Mouse (Mus musculus) thymus, adult 2 months (tissue): Measurements from ENCODE around the gene Pik3r5. TPM values are rescaled to one million over a fixed set of nuclear protein-coding genes. Genes with fewer than 3 reads are reported as not detected.

ENCODE experiments used
- DNase-seq: peaks from one replicate; pipeline ENCODE4 v3.0.0; 2021
- H3K27ac ChIP-seq: fragments of 200-500 bp; 2 replicates; pipeline ENCODE4 v1.5.1; 2012; ENCODE audit warnings: low read length, control low read depth; ENCODE audit not compliant: control insufficient read depth, insufficient read depth
- H3K27me3 ChIP-seq: fragments of 200-500 bp; 2 replicates; pipeline ENCODE4 v1.6.1; 2012; ENCODE audit warnings: mild to moderate bottlenecking, low read length, moderate library complexity, mixed read lengths; ENCODE audit not compliant: control insufficient read depth, insufficient read depth
- H3K36me3 ChIP-seq: fragments of 200-500 bp; 2 replicates; pipeline ENCODE4 v1.6.1; 2012; ENCODE audit warnings: mild to moderate bottlenecking, low read length, moderate library complexity; ENCODE audit not compliant: control insufficient read depth, insufficient read depth
- H3K4me1 ChIP-seq: fragments of 200-500 bp; replicated peaks from 2 replicates; pipeline ENCODE4 v1.6.1; 2012; ENCODE audit warnings: low read length; ENCODE audit not compliant: control insufficient read depth, insufficient read depth
- H3K4me3 ChIP-seq: fragments of 200-500 bp; 2 replicates; pipeline ENCODE4 v1.5.1; 2012; ENCODE audit warnings: mild to moderate bottlenecking, low read length, control low read depth, moderate library complexity; ENCODE audit not compliant: control insufficient read depth, insufficient read depth
- CTCF ChIP-seq: fragments of 200-500 bp; IDR thresholded peaks from 2 replicates; pipeline ENCODE4 v1.5.1; 2012; ENCODE audit warnings: mild to moderate bottlenecking, control low read depth, low read length, moderate library complexity, borderline replicate concordance; ENCODE audit not compliant: control insufficient read depth, poor library complexity, insufficient read depth; ENCODE audit errors: extremely low read depth
- POLR2A ChIP-seq: fragments of 200-500 bp; IDR thresholded peaks from 2 replicates; pipeline ENCODE4 v1.6.1; 2012; ENCODE audit warnings: mild to moderate bottlenecking, low read length, control low read depth, moderate library complexity; ENCODE audit not compliant: control insufficient read depth, poor library complexity, insufficient read depth; ENCODE audit errors: extremely low read depth
- WGBS: fragments of 180-500 bp; shearing (Covaris S2); methylation state at CpG from one replicate; pipeline ENCODE4 v1.1.7; 2018; 5-methylcytosine and 5-hydroxymethylcytosine counted together
- polyA plus RNA-seq: library from polyadenylated mRNA; depleted of rRNA; stranded (reverse); fragments of >200 nt; gene quantifications from 2 replicates; pipeline ENCODE4 v1.2.3, GENCODE M21; 2012; rRNA removed

Gene Pik3r5
- polyA plus RNA-seq, 1 experiment: 105 TPM

DNA sequence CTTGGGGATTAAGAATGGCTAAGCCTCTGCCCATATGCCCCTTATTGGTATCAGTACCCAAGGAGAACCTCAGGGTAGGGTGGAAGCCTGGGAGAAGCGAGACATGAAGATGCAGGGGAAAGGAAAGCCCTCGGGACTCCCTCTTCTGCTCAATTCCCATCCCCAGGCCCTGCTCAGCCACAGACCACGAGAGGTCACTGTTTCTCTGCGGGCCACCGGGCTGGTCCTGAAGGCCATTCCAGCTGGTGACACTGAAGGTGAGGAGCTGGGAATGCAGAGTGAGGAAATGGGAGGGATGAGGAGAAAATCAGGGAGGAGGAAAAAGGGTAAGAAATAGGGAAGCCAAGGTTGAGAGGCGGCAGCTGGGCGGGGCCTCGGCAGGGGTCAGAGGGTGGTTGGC lies 112.6 kb downstream of the Pik3r5 start:
- Histone ChIP-seq H3K4me3 (no peak overlapping the region), H3K4me1 (0 out of 2 replicates have a peak, but pooled peaks cover 3% of the 10 kb centered on the region), H3K27me3 (no peaks in the 10 kb centered on the region), H3K27ac (no peak overlapping the region), H3K36me3 (no peaks in the 10 kb centered on the region)
- TF ChIP-seq CTCF (no peak), POLR2A (no peak)
- no peak for DNase-seq
- 68% methylated on average over 8 of the region's 8 CpGs for WGBS

DNA sequence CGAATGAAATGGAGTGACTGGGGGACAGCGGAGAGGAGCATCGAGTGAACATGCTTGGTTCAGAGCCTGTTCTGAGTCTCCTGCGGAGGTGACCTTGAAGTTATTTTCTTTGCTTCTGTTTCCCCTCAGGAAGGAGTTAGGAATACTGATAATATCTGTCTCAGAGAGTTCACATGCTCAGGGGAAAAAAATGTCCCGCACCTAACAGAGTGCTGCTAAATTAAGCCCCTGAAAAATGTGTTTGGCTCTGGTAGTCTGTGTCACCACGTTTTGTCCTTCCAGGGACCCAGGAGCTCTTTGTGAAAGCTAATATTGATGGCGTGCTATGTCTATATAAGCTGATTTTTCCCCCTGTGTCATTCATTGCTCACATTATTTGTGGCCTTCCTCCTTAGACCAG lies 113.3 kb downstream of the Pik3r5 start:
- DNase-seq: no peak
- 76% methylated on average over 7 of the region's 7 CpGs for WGBS
- 0 out of 2 replicates have a peak, but pooled peaks cover 3% of the 10 kb centered on the region for H3K4me1 ChIP-seq
- H3K27me3 ChIP-seq: no peaks in the 10 kb centered on the region
- H3K27ac ChIP-seq: no peak overlapping the region
- H3K4me3 ChIP-seq: no peak overlapping the region
- TF ChIP-seq CTCF (no peak), POLR2A (no peak)
- H3K36me3 ChIP-seq: no peaks in the 10 kb centered on the region

DNA sequence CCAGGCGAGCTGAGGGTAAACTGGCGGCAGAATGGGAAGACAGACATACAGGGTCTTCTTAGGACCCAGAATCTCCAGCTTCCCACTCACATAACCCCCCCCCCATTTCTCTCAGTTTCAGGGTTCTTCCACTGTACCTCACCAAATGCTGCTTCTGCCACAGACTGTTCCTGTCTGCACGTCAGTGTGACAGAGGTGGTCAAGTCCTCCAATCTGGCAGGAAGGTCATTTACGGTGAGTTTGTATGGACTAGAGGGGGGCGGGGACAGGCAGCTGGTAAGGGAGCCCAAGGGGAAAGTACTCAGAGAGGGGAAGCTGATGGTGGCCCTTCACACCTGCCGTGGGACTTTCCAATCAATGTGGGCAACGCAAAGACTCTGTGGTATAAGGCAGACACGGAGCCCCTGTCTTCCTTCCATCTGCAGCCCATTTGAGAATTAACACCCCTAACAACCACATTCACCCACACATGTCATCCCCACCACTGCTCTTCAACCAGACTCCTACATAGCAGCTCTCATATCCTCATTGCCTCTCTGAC lies 113.8 kb downstream of the Pik3r5 start:
- Histone ChIP-seq H3K4me3 (no peak overlapping the region), H3K4me1 (0 out of 2 replicates have a peak, but pooled peaks cover 3% of the 10 kb centered on the region), H3K36me3 (no peaks in the 10 kb centered on the region), H3K27me3 (no peaks in the 10 kb centered on the region), H3K27ac (no peak overlapping the region)
- WGBS: 40% methylated on average over 8 of the region's 8 CpGs
- DNase-seq: no peak
- TF ChIP-seq CTCF (no peak), POLR2A (no peak)

Other genes with a start within 250 kb of the Pik3r5 start
- 16.6 and 20.4 TPM in 2 replicates for gene Ntn1, start 31.3 kb upstream of the Pik3r5 start, polyA plus RNA-seq
- 2.5 and 3.7 TPM in 2 replicates for gene Pik3r6, start 70.9 kb downstream of the Pik3r5 start, polyA plus RNA-seq
- gene Mfsd6l, start 124.1 kb downstream of the Pik3r5 start, polyA plus RNA-seq: 0.24 and 0.65 TPM in 2 replicates
- not detected in 2 replicates for gene Ccdc42, start 154.9 kb downstream of the Pik3r5 start, polyA plus RNA-seq